Comparison of ENCODE assay signal across 14 mouse cellular contexts in the genomic region with DNA sequence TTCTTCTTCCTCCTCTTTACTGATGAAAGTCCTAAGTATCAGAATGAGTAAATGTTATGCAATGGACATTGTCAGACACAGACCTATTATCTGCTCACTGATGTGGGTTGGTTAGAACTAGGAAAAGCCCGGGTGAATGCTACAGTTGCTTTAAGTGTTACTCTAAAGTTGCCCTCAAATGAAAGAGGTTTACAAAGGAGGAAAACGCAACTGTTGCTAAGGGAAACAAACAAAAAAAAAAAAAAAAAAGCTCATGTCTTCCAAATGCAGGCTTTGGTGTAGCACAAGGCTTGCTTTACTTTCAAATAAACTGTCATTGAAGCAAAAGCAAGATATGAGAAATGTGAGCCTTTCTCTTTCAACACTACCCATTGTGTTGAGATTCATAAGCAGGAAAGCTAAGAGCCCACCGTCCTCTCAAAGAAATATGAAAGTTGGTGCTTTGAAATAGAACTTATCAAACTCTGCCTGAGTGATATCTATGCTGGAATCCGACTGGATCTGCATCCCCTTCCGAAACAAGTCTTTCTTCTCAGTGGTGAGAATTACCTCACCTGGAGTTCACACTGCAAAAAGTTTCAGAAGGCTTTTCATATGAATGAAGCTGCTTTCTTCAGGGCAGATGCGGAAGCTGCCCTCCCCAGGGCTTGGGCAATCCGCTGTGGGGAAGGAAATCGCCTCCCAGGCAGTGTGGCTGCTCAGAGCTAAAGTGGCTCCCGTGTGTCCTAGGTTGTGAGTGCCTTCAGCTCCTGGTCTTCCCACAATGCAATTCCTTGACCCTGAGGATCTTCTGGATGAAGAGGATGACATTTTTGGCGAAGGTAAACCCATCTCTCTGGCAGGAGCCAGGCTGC. TPM values are rescaled to one million over a fixed set of nuclear protein-coding genes. Genes with fewer than 3 reads are reported as not detected.
DNase-seq lines count a peak whose midpoint lies in the region; ATAC-seq and TF ChIP-seq lines count a peak whose summit lies in the region.
"Had no signal": no experiment of that assay in that cellular context is flagged by ENCODE, and none has a peak within 500 bp of the region (broad histone marks: within the 10 kb centered on the region; RNA-seq: fewer than 3 reads in every experiment).

No protein-coding gene starts in this region.

- H3K27me3 ChIP-seq in heart, embryonic 14.5 days (ENCODE audit: control insufficient read depth, insufficient read depth, low read length): no peaks in the 10 kb centered on the region
- H3K27me3 ChIP-seq in heart, embryonic 11.5 days (ENCODE audit: control insufficient read depth, insufficient read depth, low read length): no peaks in the 10 kb centered on the region
- H3K27me3 ChIP-seq in MEL (ENCODE audit: control insufficient read depth in 1 of 2, insufficient read depth in 2 of 2, low read length in 2 of 2): no peaks in the 10 kb centered on the region
- H3K27me3 ChIP-seq in thymus, adult 2 months (ENCODE audit: control insufficient read depth, insufficient read depth, low read length): no peaks in the 10 kb centered on the region
- H3K27me3 ChIP-seq: limb, embryonic 13.5 days; neural tube, embryonic 12.5 days had no signal

- H3K9me3 ChIP-seq in heart, embryonic 14.5 days (ENCODE audit: control insufficient read depth, low read length): 0 out of 2 replicates have a peak, but pooled peaks cover 4% of the 10 kb centered on the region
- no peaks in the 10 kb centered on the region for H3K9me3 ChIP-seq in heart, embryonic 11.5 days (replicated peaks; ENCODE audit: control insufficient read depth, low read length)
- H3K9me3 ChIP-seq in MEL (replicated peaks; ENCODE audit: insufficient read depth, low read length): no peaks in the 10 kb centered on the region
- H3K9me3 ChIP-seq: G1E; limb, embryonic 13.5 days had no signal

- peaks cover 6 to 22% of the 10 kb centered on the region in 2 experiments; a peak in 3 of 4 replicates for H3K4me1 ChIP-seq in heart, embryonic 14.5 days (ENCODE audit: control insufficient read depth in 2 of 2, insufficient read depth in 2 of 2, low read length in 2 of 2)
- peaks cover 4% of the 10 kb centered on the region; the same call in 1 of the 2 replicates for H3K4me1 ChIP-seq in heart, embryonic 11.5 days (ENCODE audit: control insufficient read depth, insufficient read depth, low read length)
- no peaks in the 10 kb centered on the region for H3K4me1 ChIP-seq in MEL (ENCODE audit: control insufficient read depth in 1 of 2, insufficient read depth in 2 of 2, low read length in 2 of 2)
- H3K4me1 ChIP-seq in thymus, adult 2 months (replicated peaks; ENCODE audit: control insufficient read depth, insufficient read depth, low read length): peaks cover 43% of the 10 kb centered on the region

- no peaks in the 10 kb centered on the region for H3K36me3 ChIP-seq in heart, embryonic 14.5 days (ENCODE audit: control insufficient read depth, insufficient read depth, low read length)
- no peaks in the 10 kb centered on the region for H3K36me3 ChIP-seq in heart, embryonic 11.5 days (ENCODE audit: control insufficient read depth, insufficient read depth, low read length)
- peaks cover 0 to 1% of the 10 kb centered on the region in 2 experiments; a peak in 1 of 4 replicates for H3K36me3 ChIP-seq in MEL (ENCODE audit: control insufficient read depth in 1 of 2, insufficient read depth in 2 of 2, low read length in 2 of 2)
- H3K36me3 ChIP-seq in thymus, adult 2 months (ENCODE audit: control insufficient read depth, insufficient read depth, low read length): no peaks in the 10 kb centered on the region
- H3K36me3 ChIP-seq: G1E; limb, embryonic 13.5 days; neural tube, embryonic 12.5 days had no signal

- H3K9ac ChIP-seq in heart, embryonic 14.5 days (ENCODE audit: low read length): no peak overlapping the region; the same call in 1 of the 2 replicates
- no peak overlapping the region for H3K9ac ChIP-seq in heart, embryonic 11.5 days (ENCODE audit: low read depth, low read length)
- H3K9ac ChIP-seq in MEL (ENCODE audit: control insufficient read depth, low read depth, low read length, poor library complexity, severe bottlenecking): no peak overlapping the region
- H3K9ac ChIP-seq: limb, embryonic 13.5 days; neural tube, embryonic 12.5 days had no signal

- no peaks in the 10 kb centered on the region for H3K79me2 ChIP-seq in MEL (ENCODE audit: control insufficient read depth, insufficient read depth, low read length, poor library complexity)

- H3K27ac ChIP-seq in heart, embryonic 14.5 days (replicated peaks in 1 of 2; ENCODE audit: control insufficient read depth in 1 of 2, insufficient read depth in 1 of 2, low read depth in 2 of 2, low read length in 2 of 2): no peak overlapping the region
- H3K27ac ChIP-seq in heart, embryonic 11.5 days (ENCODE audit: low read depth, low read length): no peak overlapping the region
- H3K27ac ChIP-seq in MEL (ENCODE audit: control insufficient read depth, low read depth, low read length): no peak overlapping the region
- peak overlapping the region; percentile 86 for H3K27ac ChIP-seq in thymus, adult 2 months (ENCODE audit: control insufficient read depth, insufficient read depth, low read length)
- H3K27ac ChIP-seq: limb, embryonic 13.5 days; neural tube, embryonic 12.5 days had no signal

- TF ChIP-seq CTCF in MEL (IDR thresholded peaks at IDR 0.05 in 2 of 3, conservative IDR thresholded peaks at IDR 0.05 in 1 of 3; ENCODE audit: control insufficient read depth in 1 of 3, insufficient read depth in 1 of 3, low read depth in 2 of 3, low read length in 3 of 3, poor library complexity in 1 of 3, severe bottlenecking in 1 of 3): no peak
- TF ChIP-seq CTCF in thymus, adult 2 months (IDR thresholded peaks at IDR 0.05; ENCODE audit: borderline replicate concordance, control insufficient read depth, extremely low read depth, insufficient read depth, low read length, poor library complexity): no peak

- no peak for TF ChIP-seq RAD21 in MEL (IDR thresholded peaks at IDR 0.05; ENCODE audit: low read depth, low read length)

- peak overlapping the region; percentile 8; the same call in 1 of the 2 replicates for H3K4me2 ChIP-seq in heart, embryonic 14.5 days (ENCODE audit: low read length)
- no peak overlapping the region for H3K4me2 ChIP-seq in heart, embryonic 11.5 days
- H3K4me2 ChIP-seq: limb, embryonic 13.5 days; neural tube, embryonic 12.5 days had no signal

- no peak for TF ChIP-seq POLR2A in MEL (IDR thresholded peaks at IDR 0.05; ENCODE audit: control insufficient read depth in 1 of 2, insufficient read depth in 1 of 2, low read depth in 1 of 2, low read length in 2 of 2, poor library complexity in 1 of 2)
- TF ChIP-seq POLR2A in thymus, adult 2 months (IDR thresholded peaks at IDR 0.05; ENCODE audit: control insufficient read depth, extremely low read depth, insufficient read depth, low read length, poor library complexity): peak; percentile 23; the same call in 1 of the 2 replicates

- 43% methylated on average over 10 of the region's 10 CpGs for WGBS in heart, embryonic 14.5 days
- WGBS in heart, embryonic 11.5 days (ENCODE audit: insufficient replicate concordance): 41% methylated on average over 10 of the region's 10 CpGs
- WGBS in thymus, adult 2 months: 7% methylated on average over 10 of the region's 10 CpGs

- no peak for ATAC-seq in heart, embryonic 14.5 days (ENCODE audit: insufficient number of reproducible peaks, insufficient read depth, low FRiP score, low read depth)
- ATAC-seq in heart, embryonic 11.5 days (replicated peaks; ENCODE audit: insufficient number of reproducible peaks, low FRiP score, low TSS enrichment): no peak

- no peak for TF ChIP-seq EP300 in MEL (IDR thresholded peaks at IDR 0.05; ENCODE audit: low read depth in 1 of 2, low read length in 2 of 2)

- no peak for DNase-seq in MEL (ENCODE audit: low read depth, low spot score)
- peak; percentile 51 for DNase-seq in lung, postnatal 36 days
- DNase-seq in thymus, adult 2 months: peak; percentile 63
- no peak for DNase-seq in embryo, embryonic 9.5 days (ENCODE audit: extremely low spot score)
- DNase-seq in cerebellum, adult 9-11 months: no peak
- no peak for DNase-seq in right cerebral cortex, postnatal 14 days
- DNase-seq: adrenal gland, postnatal 25 days; cerebellum, postnatal 36 days; kidney, postnatal 25 days had no signal

- no peak overlapping the region for H3K4me3 ChIP-seq in heart, embryonic 14.5 days (ENCODE audit: control insufficient read depth in 1 of 2, insufficient read depth in 1 of 2, low read depth in 1 of 2, low read length in 2 of 2)
- no peak overlapping the region for H3K4me3 ChIP-seq in heart, embryonic 11.5 days (ENCODE audit: low read depth, low read length)
- no peak overlapping the region for H3K4me3 ChIP-seq in MEL (ENCODE audit: control insufficient read depth in 1 of 2, insufficient read depth in 1 of 2, low read depth in 2 of 2, low read length in 2 of 2)
- H3K4me3 ChIP-seq in thymus, adult 2 months (ENCODE audit: control insufficient read depth, insufficient read depth, low read length): peak overlapping the region; percentile 59
- H3K4me3 ChIP-seq: limb, embryonic 13.5 days; neural tube, embryonic 12.5 days had no signal

TF ChIP-seq in MEL, 35 proteins besides CTCF, POLR2A, EP300 and RAD21:
- TF ChIP-seq USF1 (IDR thresholded peaks at IDR 0.05; ENCODE audit: low read depth, low read length): no peak
- no peak for TF ChIP-seq POLR2AphosphoS5 (IDR thresholded peaks at IDR 0.05; ENCODE audit: borderline replicate concordance, low read depth, low read length)
- no peak for TF ChIP-seq TAL1 (IDR thresholded peaks at IDR 0.05; ENCODE audit: low read length)
- TF ChIP-seq ZNF384 (IDR thresholded peaks at IDR 0.05; ENCODE audit: low read depth, low read length): 0 out of 2 replicates have a peak, but pooled peaks have one; percentile 18
- TF ChIP-seq KAT2A (conservative IDR thresholded peaks at IDR 0.05; ENCODE audit: low read depth, low read length): no peak
- TF ChIP-seq JUND (IDR thresholded peaks at IDR 0.05; ENCODE audit: low read depth, low read length): no peak
- TF ChIP-seq GABPA (IDR thresholded peaks at IDR 0.05; ENCODE audit: low read depth, low read length): no peak
TF ChIP-seq in MEL: peak in this region for 1.

RNA-seq across cellular contexts. Expression of gene Ripor2, which starts 32.2 kb away (rescaled TPM):
- 13.1 and 16.5 TPM in 2 replicates for polyA plus RNA-seq in heart, embryonic 14.5 days (2014; fragmentation: Nextera tagmentation; extraction: Ambion mirVana)
- 5.8 and 6.5 TPM in 2 replicates for polyA plus RNA-seq in heart, embryonic 11.5 days (2014; fragmentation: Nextera tagmentation; extraction: Ambion mirVana)
- total RNA-seq in MEL (2012; rRNA removed): 13.5 and 13.9 TPM in 2 replicates
- polyA plus RNA-seq in MEL (2012; ENCODE audit: insufficient read depth in 1 of 2, insufficient read length in 2 of 2, low read depth in 1 of 2, low replicate concordance in 2 of 2, missing spikeins in 1 of 2): 10 to 100 TPM in 1 of 2 experiments, not detected in 1; 18.5 TPM
- 34.3 and 36.5 TPM in 2 replicates for polyA plus RNA-seq in thymus, adult 2 months (2012; rRNA removed)
- polyA plus RNA-seq: G1E had no signal

Comparison
In these comparisons a context has a peak if more than half of its experiments do, and no peak if none do; other contexts are left out.
1. DNase-seq: peak in lung, postnatal 36 days (single experiment) and thymus, adult 2 months (single experiment); none in MEL (single experiment), embryo, embryonic 9.5 days (single experiment), cerebellum, adult 9-11 months (single experiment) and right cerebral cortex, postnatal 14 days (single experiment).